Mouse (Mus musculus) C2C12 (cell line): ENCODE measurements around the gene Tmtc2.

Experiments
- CEBPB ChIP-seq: IDR thresholded peaks from one replicate; pipeline ENCODE4 v1.6.1; 2011; ENCODE audit warnings: low read depth, mild to moderate bottlenecking, control low read depth, moderate library complexity
- CTCF ChIP-seq: IDR thresholded peaks from one replicate; pipeline ENCODE4 v1.5.1; 2011; ENCODE audit not compliant: control insufficient read depth, insufficient read depth, insufficient read length
- MYOG ChIP-seq: IDR thresholded peaks from one replicate; pipeline ENCODE4 v1.6.1; 2011; ENCODE audit not compliant: control insufficient read depth, insufficient read length; ENCODE audit errors: extremely low read depth
- USF1 ChIP-seq: IDR thresholded peaks from one replicate; pipeline ENCODE4 v1.6.1; 2011; ENCODE audit warnings: low read depth, mild to moderate bottlenecking, control low read depth, moderate library complexity

GRCm38 (mm10) chr10:105434879-105435278 lies 139.4 kb downstream of the Tmtc2 start:
- TF ChIP-seq USF1 (no peak), CTCF (no peak), MYOG (no peak), CEBPB (no peak)
